Mouse (Mus musculus): ENCODE results near the gene Uap1. TPM values are rescaled to one million over a fixed set of nuclear protein-coding genes. Genes with fewer than 3 reads are reported as not detected.

The Uap1 gene
- polyA plus RNA-seq, 1 experiment from 2014 or later: 67.0 TPM

- 84% methylated on average over 3 of the region's 3 CpGs for WGBS
- Histone ChIP-seq H3K4me1 (ENCODE audit: control insufficient read depth, insufficient read depth, low read length) (no peaks in the 10 kb centered on the region), H3K4me2 (ENCODE audit: low read depth, severe bottlenecking) (no peak overlapping the region), H3K4me3 (ENCODE audit: low read depth, low read length) (no peak overlapping the region), H3K9me3 (ENCODE audit: control insufficient read depth, low read length) (no peaks in the 10 kb centered on the region), H3K27ac (replicated peaks; ENCODE audit: low read depth, low read length) (no peak overlapping the region), H3K27me3 (ENCODE audit: control insufficient read depth, insufficient read depth, low read length) (no peaks in the 10 kb centered on the region), H3K36me3 (ENCODE audit: control insufficient read depth, insufficient read depth, low read length) (peaks cover 3% of the 10 kb centered on the region; the same call in 1 of the 2 replicates), H3K9ac (ENCODE audit: low read length) (no peak overlapping the region)
- no peak for DNase-seq (ENCODE audit: low spot score)
- no peak for ATAC-seq (ENCODE audit: insufficient number of reproducible peaks, low FRiP score, low TSS enrichment, low read depth)
These were observed 14.3 kb downstream of the Uap1 start for GRCm38 (mm10) chr1:170160397-170160938.

GRCm38 (mm10) chr1:170159707-170160106 lies 15.1 kb downstream of the Uap1 start:
- no peak for DNase-seq (ENCODE audit: low spot score)
- H3K27me3 ChIP-seq (ENCODE audit: control insufficient read depth, insufficient read depth, low read length): no peaks in the 10 kb centered on the region
- 69% methylated on average over 2 of the region's 2 CpGs for WGBS
- H3K36me3 ChIP-seq (ENCODE audit: control insufficient read depth, insufficient read depth, low read length): peaks cover 3% of the 10 kb centered on the region; the same call in 1 of the 2 replicates
- no peak overlapping the region for H3K27ac ChIP-seq (replicated peaks; ENCODE audit: low read depth, low read length)
- no peaks in the 10 kb centered on the region for H3K4me1 ChIP-seq (ENCODE audit: control insufficient read depth, insufficient read depth, low read length)
- H3K4me2 ChIP-seq (ENCODE audit: low read depth, severe bottlenecking): no peak overlapping the region
- H3K4me3 ChIP-seq (ENCODE audit: low read depth, low read length): no peak overlapping the region
- no peak for ATAC-seq (ENCODE audit: insufficient number of reproducible peaks, low FRiP score, low TSS enrichment, low read depth)
- H3K9me3 ChIP-seq (ENCODE audit: control insufficient read depth, low read length): no peaks in the 10 kb centered on the region
- no peak overlapping the region for H3K9ac ChIP-seq (ENCODE audit: low read length)

- Histone ChIP-seq H3K4me2 (ENCODE audit: low read depth, severe bottlenecking) (no peak overlapping the region), H3K4me1 (ENCODE audit: control insufficient read depth, insufficient read depth, low read length) (no peaks in the 10 kb centered on the region), H3K36me3 (ENCODE audit: control insufficient read depth, insufficient read depth, low read length) (peaks cover 3% of the 10 kb centered on the region; the same call in 1 of the 2 replicates), H3K9me3 (ENCODE audit: control insufficient read depth, low read length) (no peaks in the 10 kb centered on the region), H3K4me3 (ENCODE audit: low read depth, low read length) (no peak overlapping the region), H3K27me3 (ENCODE audit: control insufficient read depth, insufficient read depth, low read length) (no peaks in the 10 kb centered on the region), H3K9ac (ENCODE audit: low read length) (no peak overlapping the region), H3K27ac (replicated peaks; ENCODE audit: low read depth, low read length) (no peak overlapping the region)
- no peak for DNase-seq (ENCODE audit: low spot score)
- ATAC-seq (ENCODE audit: insufficient number of reproducible peaks, low FRiP score, low TSS enrichment, low read depth): no peak
- WGBS: 89% methylated on average over 5 of the region's 5 CpGs
These were observed 19.0 kb downstream of the Uap1 start for GRCm38 (mm10) chr1:170155761-170156160.

- Histone ChIP-seq H3K9me3 (ENCODE audit: control insufficient read depth, low read length) (no peaks in the 10 kb centered on the region), H3K4me1 (ENCODE audit: control insufficient read depth, insufficient read depth, low read length) (no peaks in the 10 kb centered on the region), H3K27me3 (ENCODE audit: control insufficient read depth, insufficient read depth, low read length) (no peaks in the 10 kb centered on the region), H3K4me3 (ENCODE audit: low read depth, low read length) (no peak overlapping the region), H3K9ac (ENCODE audit: low read length) (no peak overlapping the region), H3K27ac (replicated peaks; ENCODE audit: low read depth, low read length) (no peak overlapping the region), H3K4me2 (ENCODE audit: low read depth, severe bottlenecking) (no peak overlapping the region), H3K36me3 (ENCODE audit: control insufficient read depth, insufficient read depth, low read length) (peaks cover 3% of the 10 kb centered on the region; the same call in 1 of the 2 replicates)
- no peak for ATAC-seq (ENCODE audit: insufficient number of reproducible peaks, low FRiP score, low TSS enrichment, low read depth)
- 70% methylated on average over 2 of the region's 2 CpGs for WGBS
- DNase-seq (ENCODE audit: low spot score): no peak
These were observed 19.5 kb downstream of the Uap1 start for GRCm38 (mm10) chr1:170155298-170155697.

GRCm38 (mm10) chr1:170153986-170154385 lies 20.8 kb downstream of the Uap1 start:
- WGBS: 76% methylated on average over 8 of the region's 8 CpGs
- Histone ChIP-seq H3K27ac (replicated peaks; ENCODE audit: low read depth, low read length) (no peak overlapping the region), H3K36me3 (ENCODE audit: control insufficient read depth, insufficient read depth, low read length) (peaks cover 3% of the 10 kb centered on the region; the same call in 1 of the 2 replicates), H3K27me3 (ENCODE audit: control insufficient read depth, insufficient read depth, low read length) (no peaks in the 10 kb centered on the region), H3K9ac (ENCODE audit: low read length) (no peak overlapping the region), H3K9me3 (ENCODE audit: control insufficient read depth, low read length) (no peaks in the 10 kb centered on the region), H3K4me3 (ENCODE audit: low read depth, low read length) (no peak overlapping the region), H3K4me1 (ENCODE audit: control insufficient read depth, insufficient read depth, low read length) (no peaks in the 10 kb centered on the region), H3K4me2 (ENCODE audit: low read depth, severe bottlenecking) (no peak overlapping the region)
- ATAC-seq (ENCODE audit: insufficient number of reproducible peaks, low FRiP score, low TSS enrichment, low read depth) (no peak), DNase-seq (ENCODE audit: low spot score) (no peak)

GRCm38 (mm10) chr1:170152552-170152951 lies 22.2 kb downstream of the Uap1 start:
- no peak for DNase-seq (ENCODE audit: low spot score)
- 85% methylated on average over 2 of the region's 2 CpGs for whole genome bisulfite sequencing
- ATAC-seq (ENCODE audit: insufficient number of reproducible peaks, low FRiP score, low TSS enrichment, low read depth): no peak
- Histone ChIP-seq H3K27ac (replicated peaks; ENCODE audit: low read depth, low read length) (no peak overlapping the region), H3K9me3 (ENCODE audit: control insufficient read depth, low read length) (no peaks in the 10 kb centered on the region), H3K9ac (ENCODE audit: low read length) (no peak overlapping the region), H3K4me1 (ENCODE audit: control insufficient read depth, insufficient read depth, low read length) (no peaks in the 10 kb centered on the region), H3K27me3 (ENCODE audit: control insufficient read depth, insufficient read depth, low read length) (no peaks in the 10 kb centered on the region), H3K4me2 (ENCODE audit: low read depth, severe bottlenecking) (no peak overlapping the region), H3K36me3 (ENCODE audit: control insufficient read depth, insufficient read depth, low read length) (no peaks in the 10 kb centered on the region; the same call in 1 of the 2 replicates), H3K4me3 (ENCODE audit: low read depth, low read length) (no peak overlapping the region)

GRCm38 (mm10) chr1:170150870-170151269 lies 23.9 kb downstream of the Uap1 start:
- H3K9me3 ChIP-seq (ENCODE audit: control insufficient read depth, low read length): no peaks in the 10 kb centered on the region
- DNase-seq (ENCODE audit: low spot score): no peak

GRCm38 (mm10) chr1:170149756-170150155 lies 25.0 kb downstream of the Uap1 start:
- no peak overlapping the region for H3K4me3 ChIP-seq (ENCODE audit: low read depth, low read length)

More at GRCm38 (mm10) chr1:170150870-170151269, 23.9 kb downstream of the Uap1 start:
- Histone ChIP-seq H3K27me3 (ENCODE audit: control insufficient read depth, insufficient read depth, low read length) (no peaks in the 10 kb centered on the region), H3K36me3 (ENCODE audit: control insufficient read depth, insufficient read depth, low read length) (no peaks in the 10 kb centered on the region), H3K4me1 (ENCODE audit: control insufficient read depth, insufficient read depth, low read length) (no peaks in the 10 kb centered on the region), H3K27ac (replicated peaks; ENCODE audit: low read depth, low read length) (no peak overlapping the region), H3K9ac (ENCODE audit: low read length) (no peak overlapping the region), H3K4me3 (ENCODE audit: low read depth, low read length) (no peak overlapping the region), H3K4me2 (ENCODE audit: low read depth, severe bottlenecking) (no peak overlapping the region)
- 90% methylated on average over 6 of the region's 6 CpGs for WGBS
- ATAC-seq (ENCODE audit: insufficient number of reproducible peaks, low FRiP score, low TSS enrichment, low read depth): no peak

GRCm38 (mm10) chr1:170148536-170148935 lies 26.2 kb downstream of the Uap1 start:
- H3K27me3 ChIP-seq (ENCODE audit: control insufficient read depth, insufficient read depth, low read length): no peaks in the 10 kb centered on the region
- H3K36me3 ChIP-seq (ENCODE audit: control insufficient read depth, insufficient read depth, low read length): no peaks in the 10 kb centered on the region
- no peaks in the 10 kb centered on the region for H3K4me1 ChIP-seq (ENCODE audit: control insufficient read depth, insufficient read depth, low read length)
- H3K9me3 ChIP-seq (ENCODE audit: control insufficient read depth, low read length): no peaks in the 10 kb centered on the region
- no peak overlapping the region for H3K9ac ChIP-seq (ENCODE audit: low read length)
- H3K27ac ChIP-seq (replicated peaks; ENCODE audit: low read depth, low read length): no peak overlapping the region
- DNase-seq (ENCODE audit: low spot score) (no peak), ATAC-seq (ENCODE audit: insufficient number of reproducible peaks, low FRiP score, low TSS enrichment, low read depth) (no peak)
- no peak overlapping the region for H3K4me3 ChIP-seq (ENCODE audit: low read depth, low read length)
- 93% methylated on average over 6 of the region's 6 CpGs for WGBS
- H3K4me2 ChIP-seq (ENCODE audit: low read depth, severe bottlenecking): no peak overlapping the region

More at GRCm38 (mm10) chr1:170149756-170150155, 25.0 kb downstream of the Uap1 start:
- H3K27me3 ChIP-seq (ENCODE audit: control insufficient read depth, insufficient read depth, low read length): no peaks in the 10 kb centered on the region
- H3K9ac ChIP-seq (ENCODE audit: low read length): no peak overlapping the region
- 87% methylated on average over 4 of the region's 4 CpGs for WGBS
- DNase-seq (ENCODE audit: low spot score): no peak
- no peak overlapping the region for H3K4me2 ChIP-seq (ENCODE audit: low read depth, severe bottlenecking)
- no peak for ATAC-seq (ENCODE audit: insufficient number of reproducible peaks, low FRiP score, low TSS enrichment, low read depth)
- no peaks in the 10 kb centered on the region for H3K36me3 ChIP-seq (ENCODE audit: control insufficient read depth, insufficient read depth, low read length)
- H3K9me3 ChIP-seq (ENCODE audit: control insufficient read depth, low read length): no peaks in the 10 kb centered on the region
- H3K4me1 ChIP-seq (ENCODE audit: control insufficient read depth, insufficient read depth, low read length): no peaks in the 10 kb centered on the region
- H3K27ac ChIP-seq (replicated peaks; ENCODE audit: low read depth, low read length): no peak overlapping the region
